Mouse (Mus musculus): ENCODE results near the gene Abcg1.
A peak's percentile ranks its signal among the peaks of the same experiment; 100 is the strongest.

The Abcg1 gene

GRCm38 (mm10) chr17:31042751-31043150 lies 14.7 kb upstream of the Abcg1 start:
- DNase-seq, result no peak

GRCm38 (mm10) chr17:31057891-31058744 lies 643 bp downstream of the Abcg1 start:
- peak; percentile 78 to 80 for DNase-seq

GRCm38 (mm10) chr17:31058745-31059085 lies 1.2 kb downstream of the Abcg1 start:
- peak; percentile 77 to 78 for DNase-seq

GRCm38 (mm10) chr17:31060196-31060587 lies 2.7 kb downstream of the Abcg1 start:
- no peak for DNase-seq

- peak; percentile 36 to 45 for DNase-seq
Measured at GRCm38 (mm10) chr17:31060588-31061345, 3.3 kb downstream of the Abcg1 start.

GRCm38 (mm10) chr17:31061346-31062095 lies 4.0 kb downstream of the Abcg1 start:
- DNase-seq, result no peak

GRCm38 (mm10) chr17:31066058-31066457 lies 8.6 kb downstream of the Abcg1 start:
- DNase-seq, result no peak

GRCm38 (mm10) chr17:31067051-31067450 lies 9.6 kb downstream of the Abcg1 start:
- peak in 1 of 2 experiments; percentile 28 for DNase-seq

GRCm38 (mm10) chr17:31069121-31069520 lies 11.6 kb downstream of the Abcg1 start:
- DNase-seq, result no peak

GRCm38 (mm10) chr17:31069845-31070244 lies 12.4 kb downstream of the Abcg1 start:
- no peak for DNase-seq

GRCm38 (mm10) chr17:31070403-31071185 lies 13.1 kb downstream of the Abcg1 start:
- peak in 1 of 2 experiments; percentile 2 for DNase-seq

GRCm38 (mm10) chr17:31071421-31072301 lies 14.2 kb downstream of the Abcg1 start:
- peak; percentile 79 to 84 for DNase-seq

GRCm38 (mm10) chr17:31072872-31073271 lies 15.4 kb downstream of the Abcg1 start:
- DNase-seq, result peak in 1 of 2 experiments; percentile 53

GRCm38 (mm10) chr17:31073273-31074052 lies 16.0 kb downstream of the Abcg1 start:
- peak; percentile 93 for DNase-seq

- peak in 1 of 2 experiments; percentile 30 for DNase-seq
Measured at GRCm38 (mm10) chr17:31074053-31074590, 16.6 kb downstream of the Abcg1 start.

- no peak for DNase-seq
Measured at GRCm38 (mm10) chr17:31074666-31075065, 17.2 kb downstream of the Abcg1 start.

- DNase-seq, result no peak
Measured at GRCm38 (mm10) chr17:31075471-31075870, 18.0 kb downstream of the Abcg1 start.

- DNase-seq, result no peak
Measured at GRCm38 (mm10) chr17:31077561-31077960, 20.1 kb downstream of the Abcg1 start.

- DNase-seq, result no peak
Measured at GRCm38 (mm10) chr17:31078581-31078980, 21.1 kb downstream of the Abcg1 start.
